Mouse (Mus musculus) embryonic facial prominence, embryonic 13.5 days (tissue): ENCODE data around the gene Gm36210. TPM values are rescaled to one million over a fixed set of nuclear protein-coding genes. Genes with fewer than 3 reads are reported as not detected.

Source experiments
- ATAC-seq: fragments of 200-750 bp; cut with Nextera tagmentation; 2 replicates; pipeline ENCODE4 v1.8.0; 2017; ENCODE audit warnings: low read depth; ENCODE audit not compliant: insufficient number of reproducible peaks, insufficient read depth, low FRiP score, low TSS enrichment
- H3K27ac ChIP-seq: fragments of 300-500 bp; sonication (generic); 2 replicates; pipeline ENCODE4 v1.5.1; 2015; ENCODE audit warnings: moderate library complexity, mild to moderate bottlenecking, inconsistent platforms
- H3K27me3 ChIP-seq: fragments of 300-500 bp; sonication (generic); 2 replicates; pipeline ENCODE4 v1.6.1; 2015; ENCODE audit warnings: mild to moderate bottlenecking, inconsistent platforms
- H3K36me3 ChIP-seq: fragments of 300-500 bp; sonication (generic); 2 replicates; pipeline ENCODE4 v1.6.1; 2015; ENCODE audit warnings: mild to moderate bottlenecking, inconsistent platforms
- H3K4me1 ChIP-seq: fragments of 300-500 bp; sonication (generic); 2 replicates; pipeline ENCODE4 v1.6.1; 2015; ENCODE audit warnings: inconsistent platforms
- H3K4me2 ChIP-seq: fragments of 300-500 bp; sonication (generic); 2 replicates; pipeline ENCODE4 v1.6.1; 2015; ENCODE audit warnings: moderate library complexity, mild to moderate bottlenecking, inconsistent platforms
- H3K4me3 ChIP-seq: fragments of 300-500 bp; sonication (generic); 2 replicates; pipeline ENCODE4 v1.5.1; 2015; ENCODE audit warnings: mild to moderate bottlenecking, inconsistent platforms
- H3K9ac ChIP-seq: fragments of 300-500 bp; sonication (generic); 2 replicates; pipeline ENCODE4 v1.6.1; 2015; ENCODE audit warnings: mild to moderate bottlenecking, inconsistent platforms
- H3K9me3 ChIP-seq: fragments of 300-500 bp; sonication (generic); 2 replicates; pipeline ENCODE4 v1.6.1; 2016; ENCODE audit warnings: inconsistent platforms
- WGBS: fragments of 180-500 bp; shearing (Covaris S2); methylation state at CpG from one replicate; pipeline ENCODE4 v1.1.7; 2015; ENCODE audit warnings: mixed read lengths; 5-methylcytosine and 5-hydroxymethylcytosine counted together
- polyA plus RNA-seq: library from polyadenylated mRNA; unstranded; fragments of >200 nt; fragmentation: Nextera tagmentation; extraction: Ambion mirVana; gene quantifications from 2 replicates; pipeline ENCODE4 v1.2.1, GENCODE M21; 2015

Gene Gm36210
- polyA plus RNA-seq, 1 experiment from 2014 or later: 0.15 TPM

DNA sequence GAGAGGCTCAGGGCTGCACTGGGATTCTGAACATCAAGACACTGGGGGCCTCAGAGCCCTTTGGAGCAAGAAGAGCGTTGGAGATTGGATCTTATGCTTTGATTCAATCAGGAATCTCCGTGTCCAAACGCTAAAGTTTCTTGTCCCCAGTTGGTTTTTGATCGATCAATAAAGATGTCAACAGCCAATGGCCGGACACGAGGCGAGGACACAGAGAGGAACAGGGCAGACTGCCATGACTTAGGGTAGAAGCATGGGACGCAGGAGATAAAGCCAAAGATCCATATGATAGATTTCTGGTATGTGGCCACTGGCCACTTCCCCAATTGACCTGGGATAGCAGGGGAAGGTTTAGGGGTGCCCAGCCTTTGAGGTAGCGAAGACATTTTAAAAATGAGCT is 49.8 kb downstream of the Gm36210 start:
- WGBS: 86% methylated on average over 9 of the region's 9 CpGs
- Histone ChIP-seq H3K36me3 (no peaks in the 10 kb centered on the region), H3K4me3 (no peak overlapping the region), H3K9me3 (no peaks in the 10 kb centered on the region), H3K27me3 (peaks cover 3% of the 10 kb centered on the region; the same call in 1 of the 2 replicates), H3K9ac (no peak overlapping the region), H3K27ac (no peak overlapping the region), H3K4me2 (no peak overlapping the region), H3K4me1 (peaks cover 6% of the 10 kb centered on the region; the same call in 1 of the 2 replicates)
- no peak for ATAC-seq

DNA sequence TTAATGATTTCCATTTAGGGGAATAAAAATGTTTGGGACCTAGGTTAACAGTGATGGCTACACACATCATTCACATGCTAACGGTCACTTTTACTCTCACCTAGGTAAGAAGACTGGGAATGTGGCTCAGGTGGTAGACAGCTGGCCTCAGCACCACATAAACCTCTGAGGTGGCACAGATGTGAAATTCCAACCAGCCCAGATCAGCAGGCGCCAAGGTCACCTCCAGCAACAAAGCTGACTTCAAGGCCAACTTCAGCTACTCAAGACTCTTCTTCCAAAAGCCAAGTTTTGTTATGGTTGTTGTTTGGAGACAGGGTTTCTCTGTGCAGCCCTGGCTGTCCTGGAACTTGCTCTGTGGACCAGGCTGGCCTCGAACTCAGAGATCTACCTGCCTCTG is 52.7 kb downstream of the Gm36210 start:
- H3K27ac ChIP-seq: no peak overlapping the region
- H3K27me3 ChIP-seq: peaks cover 13% of the 10 kb centered on the region; the same call in 1 of the 2 replicates
- no peak overlapping the region for H3K4me2 ChIP-seq
- no peaks in the 10 kb centered on the region for H3K4me1 ChIP-seq
- H3K9me3 ChIP-seq: no peaks in the 10 kb centered on the region
- no peaks in the 10 kb centered on the region for H3K36me3 ChIP-seq
- WGBS: 75% methylated on average over 3 of the region's 3 CpGs
- no peak overlapping the region for H3K4me3 ChIP-seq
- H3K9ac ChIP-seq: no peak overlapping the region
- ATAC-seq: no peak

DNA sequence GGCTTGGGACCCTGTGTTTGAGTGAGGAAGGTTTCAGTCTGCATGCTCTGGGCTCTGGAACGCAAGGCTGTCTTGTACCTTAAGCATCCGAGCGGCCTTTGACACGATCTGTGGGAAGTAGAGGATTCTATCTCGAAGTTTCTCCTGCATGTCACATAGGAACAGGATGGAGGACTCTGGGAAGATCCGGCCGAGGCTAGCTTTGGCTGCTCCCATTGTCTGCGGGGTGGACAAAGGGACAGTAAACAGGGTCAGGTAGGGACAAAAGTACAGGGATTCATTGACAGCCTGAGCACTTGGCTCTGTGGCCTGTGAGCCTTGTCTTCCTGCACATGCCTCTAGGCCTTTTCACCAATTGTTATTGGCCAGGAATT is 55.0 kb downstream of the Gm36210 start:
- no peak for ATAC-seq
- H3K27ac ChIP-seq: no peak overlapping the region
- no peaks in the 10 kb centered on the region for H3K36me3 ChIP-seq
- no peak overlapping the region for H3K9ac ChIP-seq
- no peak overlapping the region for H3K4me2 ChIP-seq
- H3K27me3 ChIP-seq: peaks cover 20% of the 10 kb centered on the region
- H3K9me3 ChIP-seq: no peaks in the 10 kb centered on the region
- 67% methylated on average over 8 of the region's 8 CpGs for WGBS
- no peaks in the 10 kb centered on the region for H3K4me1 ChIP-seq
- H3K4me3 ChIP-seq: no peak overlapping the region

DNA sequence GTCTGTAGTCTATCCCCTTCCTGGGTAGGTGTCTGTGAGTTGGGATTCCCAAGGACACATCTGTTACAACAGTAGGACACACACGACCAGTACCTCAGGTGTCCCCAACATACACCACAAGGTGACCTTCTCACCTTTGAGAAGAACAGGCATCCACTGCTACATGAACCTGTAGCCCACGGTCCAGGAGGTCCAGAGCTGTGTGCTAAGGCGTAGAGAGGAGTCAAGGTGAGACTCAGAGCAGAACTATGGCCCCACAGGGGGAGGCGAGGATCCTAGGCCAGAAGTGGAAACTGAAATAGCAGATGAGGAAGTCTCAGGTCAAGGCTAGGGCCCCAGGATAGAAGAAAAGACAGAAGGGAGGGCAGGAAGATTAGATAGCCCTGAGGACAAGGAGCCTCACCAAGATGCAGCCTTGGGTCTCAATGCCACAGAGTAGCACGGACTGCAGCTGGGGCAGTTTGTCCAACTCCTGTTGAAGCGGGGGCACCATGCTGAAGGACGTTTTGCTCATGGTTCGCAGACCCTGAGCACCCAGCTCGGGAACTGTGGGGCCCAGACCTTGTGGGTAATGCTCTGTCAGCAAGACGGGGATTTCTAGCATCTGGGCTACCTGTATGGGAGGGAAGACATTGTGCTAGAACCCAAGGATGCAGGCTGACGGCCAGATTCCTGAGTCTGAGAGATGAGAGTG is 55.5 kb downstream of the Gm36210 start:
- no peaks in the 10 kb centered on the region for H3K9me3 ChIP-seq
- H3K36me3 ChIP-seq: no peaks in the 10 kb centered on the region
- no peak overlapping the region for H3K9ac ChIP-seq
- H3K27me3 ChIP-seq: peaks cover 24% of the 10 kb centered on the region
- no peak overlapping the region for H3K4me3 ChIP-seq
- H3K4me1 ChIP-seq: no peaks in the 10 kb centered on the region
- H3K4me2 ChIP-seq: no peak overlapping the region
- ATAC-seq: no peak
- 77% methylated on average over 11 of the region's 11 CpGs for WGBS
- no peak overlapping the region for H3K27ac ChIP-seq

GRCm38 (mm10) chr7:4849372-4849771 is 56.9 kb downstream of the Gm36210 start:
- no peak for ATAC-seq
- H3K4me3 ChIP-seq: no peak overlapping the region
- H3K27ac ChIP-seq: no peak overlapping the region
- H3K4me2 ChIP-seq: no peak overlapping the region
- H3K27me3 ChIP-seq: peaks cover 37% of the 10 kb centered on the region
- WGBS: 51% methylated on average over 9 of the region's 9 CpGs
- H3K9ac ChIP-seq: no peak overlapping the region
- H3K9me3 ChIP-seq: no peaks in the 10 kb centered on the region
- H3K4me1 ChIP-seq: peaks cover 5% of the 10 kb centered on the region
- H3K36me3 ChIP-seq: no peaks in the 10 kb centered on the region

Other genes starting within 250 kb of the Gm36210 start
- 10.5 and 14.1 TPM in 2 replicates for gene Ppp6r1, start 247.5 kb downstream of the Gm36210 start, polyA plus RNA-seq
- 78.4 and 92.3 TPM in 2 replicates for gene Hspbp1, start 221.4 kb downstream of the Gm36210 start, polyA plus RNA-seq
- gene Brsk1, start 215.9 kb downstream of the Gm36210 start, polyA plus RNA-seq: 2.7 and 3.1 TPM in 2 replicates
- 0.24 and 0.45 TPM in 2 replicates for gene Tmem150b, start 181.3 kb downstream of the Gm36210 start, polyA plus RNA-seq
- 62.0 and 64.3 TPM in 2 replicates for gene Kmt5c, start 166.4 kb downstream of the Gm36210 start, polyA plus RNA-seq
- gene Cox6b2, start 153.4 kb downstream of the Gm36210 start, polyA plus RNA-seq: 53.3 and 75.6 TPM in 2 replicates
- not detected in 2 replicates for gene Fam71e2, start 135.2 kb downstream of the Gm36210 start, polyA plus RNA-seq
- not detected in 2 replicates for gene Il11, start 123.7 kb downstream of the Gm36210 start, polyA plus RNA-seq
- not detected in 2 replicates for gene Tmem190, start 123.6 kb downstream of the Gm36210 start, polyA plus RNA-seq
- 6.3 and 7.2 TPM in 2 replicates for gene Tmem238, start 116.9 kb downstream of the Gm36210 start, polyA plus RNA-seq
- gene Rpl28, start 113.6 kb downstream of the Gm36210 start, polyA plus RNA-seq: 335 and 398 TPM in 2 replicates
- 347 and 400 TPM in 2 replicates for gene Ube2s, start 93.9 kb downstream of the Gm36210 start, polyA plus RNA-seq
- 0.39 and 0.63 TPM in 2 replicates for gene Shisa7, start 61.8 kb downstream of the Gm36210 start, polyA plus RNA-seq
- 5.9 and 6.5 TPM in 2 replicates for gene Isoc2b, start 36.3 kb downstream of the Gm36210 start, polyA plus RNA-seq
- 1.3 TPM in 2 replicates for gene Isoc2a, start 29.4 kb downstream of the Gm36210 start, polyA plus RNA-seq
- gene Zfp628, start 8.7 kb upstream of the Gm36210 start, polyA plus RNA-seq: 4.3 and 4.8 TPM in 2 replicates
- 3.3 and 4.6 TPM in 2 replicates for gene Nat14, start 15.5 kb upstream of the Gm36210 start, polyA plus RNA-seq
- gene Ssc5d, start 19.3 kb upstream of the Gm36210 start, polyA plus RNA-seq: 0.51 and 0.62 TPM in 2 replicates
- 0.18 TPM in 1 of 2 replicates, not detected in the other for gene Sbk2, start 57.9 kb upstream of the Gm36210 start, polyA plus RNA-seq
- 0.08 TPM in 1 of 2 replicates, not detected in the other for gene Sbk3, start 64.7 kb upstream of the Gm36210 start, polyA plus RNA-seq
- 38.4 and 42.0 TPM in 2 replicates for gene Zfp579, start 89.6 kb upstream of the Gm36210 start, polyA plus RNA-seq
- gene Zfp524, start 107.9 kb upstream of the Gm36210 start, polyA plus RNA-seq: 10.3 and 12.0 TPM in 2 replicates
- 45.7 and 47.9 TPM in 2 replicates for gene Fiz1, start 108.2 kb upstream of the Gm36210 start, polyA plus RNA-seq
- 1.2 TPM in 1 of 2 replicates, not detected in the other for gene Gm44973, start 109.0 kb upstream of the Gm36210 start, polyA plus RNA-seq
- gene Zfp865, start 113.9 kb upstream of the Gm36210 start, polyA plus RNA-seq: 7.7 and 7.9 TPM in 2 replicates
- gene Ccdc106, start 114.0 kb upstream of the Gm36210 start, polyA plus RNA-seq: 46.1 and 55.4 TPM in 2 replicates
- gene 4632433K11Rik, start 127.6 kb upstream of the Gm36210 start, polyA plus RNA-seq: not detected in 2 replicates
- 5.6 and 5.9 TPM in 2 replicates for gene Zfp784, start 131.9 kb upstream of the Gm36210 start, polyA plus RNA-seq
- 44.7 and 45.9 TPM in 2 replicates for gene Zfp580, start 145.0 kb upstream of the Gm36210 start, polyA plus RNA-seq
- gene U2af2, start 155.6 kb upstream of the Gm36210 start, polyA plus RNA-seq: 137 and 155 TPM in 2 replicates
- gene Epn1, start 173.7 kb upstream of the Gm36210 start, polyA plus RNA-seq: 63.8 and 70.5 TPM in 2 replicates
- not detected in 2 replicates for gene Rfpl4, start 210.4 kb upstream of the Gm36210 start, polyA plus RNA-seq
- gene Rasl2-9, start 219.4 kb upstream of the Gm36210 start, polyA plus RNA-seq: 0.35 and 0.80 TPM in 2 replicates
- 0.03 TPM in 1 of 2 replicates, not detected in the other for gene Vmn1r55, start 243.2 kb upstream of the Gm36210 start, polyA plus RNA-seq